In the genomic region with DNA sequence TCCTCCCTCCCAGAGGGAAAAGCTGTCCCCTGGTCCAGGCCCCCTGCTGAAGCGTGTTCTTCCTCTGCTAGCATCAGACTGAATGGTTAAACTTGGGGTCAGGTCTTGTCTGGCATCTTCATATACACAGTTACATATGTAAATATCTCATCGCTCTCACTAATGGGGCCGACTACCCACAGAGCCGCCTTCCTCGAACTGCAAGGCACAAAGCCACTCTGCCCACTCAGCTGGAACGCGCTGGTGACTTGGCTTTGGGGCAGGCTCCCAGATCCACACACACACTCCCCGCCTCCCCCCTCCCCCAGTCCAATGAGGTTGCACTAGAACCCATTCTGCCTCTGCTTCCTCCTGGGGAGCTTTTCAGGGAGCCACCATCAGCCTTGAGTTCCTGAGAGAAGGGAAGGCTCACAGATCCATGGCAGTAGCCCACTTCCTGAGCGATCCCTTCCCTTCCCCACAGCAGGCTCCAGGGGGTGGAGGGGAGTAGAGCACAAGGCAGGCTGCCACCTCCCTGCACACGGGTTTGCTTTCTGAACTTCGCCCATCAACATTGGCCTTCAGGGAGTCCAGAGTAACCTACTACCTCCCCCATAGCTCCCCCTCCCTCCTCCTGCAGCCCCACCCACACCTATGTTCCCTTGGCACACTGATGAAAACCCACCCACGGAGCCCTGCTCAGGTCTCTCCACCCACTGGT, we compare ENCODE assay signal across 8 mouse cellular contexts.
DNase-seq lines count a peak whose midpoint lies in the region; ATAC-seq lines count a peak whose summit lies in the region.
"Had no signal": no experiment of that assay in that cellular context is flagged by ENCODE, and none has a peak within 500 bp of the region (broad histone marks: within the 10 kb centered on the region; RNA-seq: fewer than 3 reads in every experiment).

No protein-coding gene starts in this region.

- no peaks in the 10 kb centered on the region for H3K9me3 ChIP-seq in hindbrain, embryonic 10.5 days
- H3K9me3 ChIP-seq in hindbrain, embryonic 14.5 days (ENCODE audit: control insufficient read depth, low read length) = no peaks in the 10 kb centered on the region
- H3K9me3 ChIP-seq in midbrain, embryonic 15.5 days = no peaks in the 10 kb centered on the region

- 22% methylated on average over 12 of the region's 12 CpGs for WGBS in hindbrain, embryonic 10.5 days
- WGBS in hindbrain, embryonic 14.5 days = 19% methylated on average over 12 of the region's 12 CpGs
- 11% methylated on average over 12 of the region's 12 CpGs for WGBS in midbrain, embryonic 15.5 days

- no peaks in the 10 kb centered on the region for H3K36me3 ChIP-seq in hindbrain, embryonic 10.5 days
- H3K36me3 ChIP-seq in hindbrain, embryonic 14.5 days (replicated peaks; ENCODE audit: control insufficient read depth, insufficient read depth) = peaks cover 32% of the 10 kb centered on the region
- H3K36me3 ChIP-seq in midbrain, embryonic 15.5 days (replicated peaks) = peaks cover 29% of the 10 kb centered on the region

- H3K27me3 ChIP-seq in hindbrain, embryonic 10.5 days (ENCODE audit: insufficient read depth, poor library complexity, severe bottlenecking) = peaks cover 6% of the 10 kb centered on the region
- no peaks in the 10 kb centered on the region for H3K27me3 ChIP-seq in hindbrain, embryonic 14.5 days (ENCODE audit: control insufficient read depth, insufficient read depth, low read length)
- H3K27me3 ChIP-seq in midbrain, embryonic 15.5 days (replicated peaks) = no peaks in the 10 kb centered on the region; the same call in 1 of the 2 replicates

- no peak; the same call in 1 of the 2 replicates for ATAC-seq in hindbrain, embryonic 14.5 days (ENCODE audit: low FRiP score)
- ATAC-seq in midbrain, embryonic 15.5 days (replicated peaks) = peak; percentile 40; the same call in 1 of the 2 replicates
- no peak for ATAC-seq in granulocyte monocyte progenitor cell, adult 5-6 weeks (replicated peaks; ENCODE audit: poor library complexity, severe bottlenecking)

- H3K4me3 ChIP-seq in hindbrain, embryonic 10.5 days = no peak overlapping the region
- no peak overlapping the region for H3K4me3 ChIP-seq in hindbrain, embryonic 14.5 days (replicated peaks; ENCODE audit: low read length)
- no peak overlapping the region for H3K4me3 ChIP-seq in midbrain, embryonic 15.5 days

- no peak overlapping the region for H3K4me2 ChIP-seq in hindbrain, embryonic 14.5 days (replicated peaks)
- no peak overlapping the region for H3K4me2 ChIP-seq in midbrain, embryonic 15.5 days
- H3K4me2 ChIP-seq: heart, embryonic 11.5 days had no signal

- no peak overlapping the region for H3K9ac ChIP-seq in hindbrain, embryonic 14.5 days
- no peak overlapping the region for H3K9ac ChIP-seq in midbrain, embryonic 15.5 days

- H3K4me1 ChIP-seq in hindbrain, embryonic 10.5 days (replicated peaks) = peaks cover 16% of the 10 kb centered on the region
- H3K4me1 ChIP-seq in hindbrain, embryonic 14.5 days (replicated peaks; ENCODE audit: control insufficient read depth, insufficient read depth, low read length) = no peaks in the 10 kb centered on the region
- H3K4me1 ChIP-seq in midbrain, embryonic 15.5 days = peaks cover 6% of the 10 kb centered on the region; the same call in 1 of the 2 replicates

- H3K27ac ChIP-seq in hindbrain, embryonic 10.5 days = peak overlapping the region; percentile 70; the same call in 1 of the 2 replicates
- H3K27ac ChIP-seq in hindbrain, embryonic 14.5 days = no peak overlapping the region
- no peak overlapping the region for H3K27ac ChIP-seq in midbrain, embryonic 15.5 days

- no peak for DNase-seq in hindbrain, embryonic 10.5 days (ENCODE audit: low spot score)
- DNase-seq in hindbrain, embryonic 14.5 days (ENCODE audit: low spot score) = no peak
- DNase-seq in ES-CJ7 (ENCODE audit: low read depth, low spot score) (peak; percentile 27), R1 (ENCODE audit: low read depth, low spot score) (peak; percentile 81)
- DNase-seq in thymus, postnatal 10 days (ENCODE audit: low spot score in 2 of 2) = no peak

Comparison
In these comparisons a context has a peak if more than half of its experiments do, and no peak if none do; other contexts are left out.
1. DNase-seq: peak in ES-CJ7 (single experiment) and R1 (single experiment); none in hindbrain, embryonic 10.5 days (single experiment), hindbrain, embryonic 14.5 days (single experiment) and thymus, postnatal 10 days (0 of 2).